Mouse (Mus musculus) cortical plate, adult 2 months (tissue): ENCODE measurements around the gene Gtsf1l.

ENCODE experiments used
- CTCF ChIP-seq: fragments of 200-500 bp; IDR thresholded peaks from 2 replicates; pipeline ENCODE4 v1.5.1; 2011; ENCODE audit warnings: mild to moderate bottlenecking, control low read depth, low read length; ENCODE audit not compliant: insufficient read depth; ENCODE audit errors: extremely low read depth
- POLR2A ChIP-seq: fragments of 200-500 bp; IDR thresholded peaks from 2 replicates; pipeline ENCODE4 v1.6.1; 2011; ENCODE audit warnings: mild to moderate bottlenecking, low read length, control low read depth; ENCODE audit not compliant: insufficient read depth; ENCODE audit errors: extremely low read depth

DNA sequence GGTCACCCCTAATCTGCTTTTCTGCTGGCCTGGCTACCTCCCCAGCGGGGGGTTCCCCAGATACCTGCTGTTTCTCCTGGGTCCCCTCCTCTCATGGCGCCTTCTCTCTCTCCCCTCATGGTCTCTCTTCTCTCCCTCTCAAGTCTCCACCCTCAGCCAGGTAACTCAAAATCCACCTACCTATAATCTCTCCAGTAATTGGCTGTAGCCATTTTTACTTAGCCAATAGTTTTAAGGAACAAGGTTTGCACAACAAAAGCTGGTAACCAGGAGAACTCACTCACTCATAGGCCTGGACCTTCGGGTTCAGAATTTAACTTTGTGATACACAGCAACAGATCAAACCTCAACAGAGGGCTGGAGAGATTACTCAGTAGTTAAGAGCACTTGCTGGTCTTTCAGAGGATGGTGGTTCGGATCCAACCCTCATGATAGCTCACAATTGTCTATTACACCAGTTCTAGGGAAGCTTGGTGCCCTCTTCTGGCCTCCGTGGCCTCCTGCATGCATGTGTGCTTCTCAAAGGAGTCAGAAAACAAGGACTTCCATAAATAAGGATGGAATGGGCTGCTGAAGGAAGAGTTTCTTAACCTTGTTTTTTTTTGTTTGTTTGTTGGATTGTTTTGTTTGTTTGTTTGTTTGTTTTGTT lies 1.9 kb upstream of the Gtsf1l start:
- TF ChIP-seq POLR2A (no peak), CTCF (peak; percentile 38)
